Mouse (Mus musculus) E14TG2a.4 (cell line): Measurements from ENCODE around the gene Ccnd1.

Experiments used
- H3K27me3 ChIP-seq: 2 replicates; pipeline ENCODE4 v1.6.1; 2014; ENCODE audit warnings: low read length, control low read depth; ENCODE audit not compliant: insufficient read depth
- H3K36me3 ChIP-seq: 2 replicates; pipeline ENCODE4 v1.6.1; 2014; ENCODE audit warnings: low read length, control low read depth; ENCODE audit not compliant: insufficient read depth
- H3K4me1 ChIP-seq: replicated peaks from 2 replicates; pipeline ENCODE4 v1.6.1; 2014; ENCODE audit warnings: low read depth, low read length, control low read depth
- H3K4me3 ChIP-seq: replicated peaks from 2 replicates; pipeline ENCODE4 v1.5.1; 2014; ENCODE audit warnings: mild to moderate bottlenecking, low read length
- H3K9me3 ChIP-seq: 2 replicates; pipeline ENCODE4 v1.6.1; 2014; ENCODE audit warnings: low read length, control low read depth
- CTCF ChIP-seq: conservative IDR thresholded peaks from 2 replicates; pipeline ENCODE4 v1.5.1; 2014; ENCODE audit warnings: low read length
- NANOG ChIP-seq: IDR thresholded peaks from 2 replicates; pipeline ENCODE4 v1.6.1; 2014; ENCODE audit warnings: borderline replicate concordance, low read length, mixed read lengths
- POU5F1 ChIP-seq: IDR thresholded peaks from 2 replicates; pipeline ENCODE4 v1.6.1; 2014; ENCODE audit warnings: low read length, borderline replicate concordance

Gene Ccnd1

DNA sequence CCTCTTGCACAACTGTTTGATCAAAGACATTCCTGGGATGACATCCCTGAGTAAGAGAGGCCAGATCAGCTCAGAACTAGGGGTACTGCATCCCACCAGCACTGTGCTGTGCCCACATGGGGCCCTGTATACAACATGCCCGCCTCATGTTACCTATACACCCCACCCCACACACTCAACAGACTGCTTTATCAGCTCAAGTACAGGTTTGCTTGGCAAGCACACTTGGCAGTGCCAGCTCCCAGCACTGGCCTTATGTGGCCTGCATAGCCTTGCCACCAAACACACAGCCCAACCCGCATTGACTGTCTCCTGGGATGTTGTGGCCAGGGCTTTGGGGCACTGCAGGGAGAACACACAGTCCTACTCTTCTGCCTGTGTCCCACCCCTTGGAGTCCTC is 12.1 kb downstream of the Ccnd1 start:
- no peak for TF ChIP-seq NANOG
- TF ChIP-seq POU5F1, result no peak
- no peak for TF ChIP-seq CTCF
- Histone ChIP-seq H3K4me1 (peaks cover 33% of the 10 kb centered on the region), H3K27me3 (no peaks in the 10 kb centered on the region), H3K36me3 (peaks cover 60% of the 10 kb centered on the region), H3K9me3 (no peaks in the 10 kb centered on the region), H3K4me3 (no peak overlapping the region)

DNA sequence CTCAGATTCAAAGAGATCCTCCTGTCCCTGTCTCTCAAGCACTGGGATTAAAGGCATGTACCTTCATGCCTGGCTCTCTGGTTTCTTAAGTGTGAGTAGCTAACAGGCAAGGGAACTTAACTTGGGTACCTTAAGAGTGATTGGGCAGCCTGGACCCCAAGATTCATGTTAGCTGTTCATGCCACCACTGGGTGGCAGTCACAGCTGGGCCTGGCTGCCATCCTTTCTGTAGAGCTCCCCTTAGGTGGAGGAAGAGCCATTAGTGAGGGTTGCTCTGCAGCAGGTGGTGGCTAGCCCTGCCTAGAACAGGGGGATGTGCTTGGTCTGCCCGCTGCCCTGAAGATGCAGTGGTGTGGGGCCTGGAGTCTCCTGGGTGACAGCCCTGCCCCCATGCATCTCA is 20.9 kb downstream of the Ccnd1 start:
- peaks cover 22% of the 10 kb centered on the region for H3K4me1 ChIP-seq
- H3K27me3 ChIP-seq, result no peaks in the 10 kb centered on the region
- no peak overlapping the region for H3K4me3 ChIP-seq
- H3K9me3 ChIP-seq, result no peaks in the 10 kb centered on the region
- H3K36me3 ChIP-seq, result peaks cover 57% of the 10 kb centered on the region
- TF ChIP-seq NANOG (no peak), POU5F1 (no peak), CTCF (no peak)

GRCm38 (mm10) chr7:144914948-144915750 is 24.6 kb downstream of the Ccnd1 start, which contains the start of gene LTO1:
Gene LTO1, plus strand, starts transcription at chr7:144915100.
- Histone ChIP-seq H3K4me1 (peaks cover 23% of the 10 kb centered on the region), H3K27me3 (no peaks in the 10 kb centered on the region), H3K36me3 (peaks cover 39% of the 10 kb centered on the region), H3K9me3 (no peaks in the 10 kb centered on the region), H3K4me3 (peak within 1 kb of the TSS; percentile 98)
- TF ChIP-seq CTCF (no peak), POU5F1 (no peak), NANOG (no peak)

DNA sequence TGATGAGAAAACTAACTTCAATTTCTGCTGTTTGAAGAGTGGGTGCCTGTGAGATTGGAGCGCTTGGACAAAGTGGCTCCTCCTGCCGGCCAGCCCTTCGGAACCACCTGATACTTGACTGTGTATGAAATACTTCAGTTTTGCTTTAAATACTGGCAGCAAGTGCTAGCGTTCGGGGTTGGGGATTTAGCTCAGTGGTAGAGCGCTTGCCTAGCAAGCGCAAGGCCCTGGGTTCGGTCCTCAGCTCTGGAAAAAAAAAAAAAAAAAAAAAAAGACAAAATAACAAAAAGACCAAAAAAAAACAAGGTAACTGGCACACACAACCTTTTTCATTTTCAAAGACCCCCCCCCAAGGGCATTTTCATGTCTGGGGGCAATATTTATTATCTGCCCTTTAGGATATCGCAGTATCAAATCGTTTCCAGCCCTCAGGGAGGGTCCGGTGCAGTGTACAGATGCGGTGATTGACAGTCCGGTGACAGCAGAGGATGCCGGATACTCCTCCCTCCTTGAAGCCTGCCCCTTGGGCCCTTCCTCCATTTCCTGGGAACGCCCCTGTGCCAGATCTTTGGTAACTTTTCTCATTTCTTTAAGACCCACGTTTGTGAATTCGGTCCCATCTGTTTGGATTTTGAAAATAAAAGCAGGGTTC is 25.3 kb downstream of the Ccnd1 start:
- Histone ChIP-seq H3K36me3 (peaks cover 31% of the 10 kb centered on the region), H3K4me3 (peak overlapping the region; percentile 98), H3K9me3 (no peaks in the 10 kb centered on the region), H3K27me3 (no peaks in the 10 kb centered on the region), H3K4me1 (peaks cover 30% of the 10 kb centered on the region)
- TF ChIP-seq CTCF, result no peak; the same call in 1 of the 2 replicates
- TF ChIP-seq POU5F1, result no peak
- no peak for TF ChIP-seq NANOG

DNA sequence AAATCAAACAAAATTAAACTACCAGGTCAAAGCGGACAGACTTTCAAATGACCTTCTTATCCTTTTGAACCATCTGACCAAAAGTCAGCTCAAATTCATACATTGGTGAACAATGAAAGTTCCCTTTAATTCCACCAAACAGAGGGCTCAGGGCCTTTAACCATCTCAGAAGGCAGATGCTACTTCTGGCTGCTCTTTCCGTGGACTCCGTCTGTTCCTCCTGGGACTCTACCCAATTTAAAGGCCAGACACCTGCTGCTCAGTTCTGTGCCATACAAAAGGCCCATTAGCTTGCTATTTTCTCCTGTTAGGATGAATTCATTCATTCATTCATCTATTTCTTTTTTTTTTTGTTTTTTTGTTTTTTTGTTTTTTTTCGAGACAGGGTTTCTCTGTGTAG is 26.8 kb downstream of the Ccnd1 start:
- Histone ChIP-seq H3K27me3 (no peaks in the 10 kb centered on the region), H3K36me3 (peaks cover 17% of the 10 kb centered on the region), H3K9me3 (no peaks in the 10 kb centered on the region), H3K4me3 (no peak overlapping the region), H3K4me1 (peaks cover 43% of the 10 kb centered on the region)
- TF ChIP-seq POU5F1 (no peak), NANOG (no peak), CTCF (no peak)

- Histone ChIP-seq H3K36me3 (no peaks in the 10 kb centered on the region), H3K4me3 (no peak overlapping the region), H3K27me3 (no peaks in the 10 kb centered on the region), H3K4me1 (peaks cover 50% of the 10 kb centered on the region), H3K9me3 (no peaks in the 10 kb centered on the region)
- TF ChIP-seq CTCF (no peak), POU5F1 (no peak), NANOG (no peak)
Observed at GRCm38 (mm10) chr7:144911121-144911520, 28.6 kb downstream of the Ccnd1 start.

GRCm38 (mm10) chr7:144908705-144909104 is 31.0 kb downstream of the Ccnd1 start:
- Histone ChIP-seq H3K36me3 (no peaks in the 10 kb centered on the region), H3K4me1 (peaks cover 35% of the 10 kb centered on the region), H3K9me3 (no peaks in the 10 kb centered on the region), H3K4me3 (peak overlapping the region; percentile 11; the same call in 1 of the 2 replicates), H3K27me3 (no peaks in the 10 kb centered on the region)
- TF ChIP-seq CTCF, result no peak
- TF ChIP-seq POU5F1, result no peak
- no peak for TF ChIP-seq NANOG

DNA sequence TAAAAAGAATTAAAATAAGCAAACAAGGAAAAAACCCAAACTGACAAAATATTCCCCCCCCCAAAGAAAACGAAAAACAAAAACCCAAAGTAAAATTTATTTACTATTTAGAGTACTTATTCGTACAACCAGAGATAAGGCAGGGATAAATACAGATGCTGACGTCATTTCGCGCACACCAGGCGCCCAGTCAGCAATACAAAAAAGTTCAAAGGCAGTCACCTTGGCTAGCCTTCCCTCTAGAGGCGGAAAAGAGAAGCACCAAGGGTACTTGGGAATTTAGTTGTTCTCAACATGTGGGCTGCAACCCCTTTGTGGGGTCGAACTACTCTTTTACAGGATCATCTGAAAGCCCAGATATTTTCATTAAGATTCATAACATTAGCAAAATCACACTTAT is 31.9 kb downstream of the Ccnd1 start:
- Histone ChIP-seq H3K4me1 (peaks cover 39% of the 10 kb centered on the region), H3K4me3 (no peak overlapping the region), H3K9me3 (no peaks in the 10 kb centered on the region), H3K27me3 (no peaks in the 10 kb centered on the region), H3K36me3 (no peaks in the 10 kb centered on the region)
- TF ChIP-seq CTCF (peak; percentile 54), POU5F1 (no peak), NANOG (no peak)
